Mouse (Mus musculus): ENCODE measurements around the gene Ethe1.

GRCm38 (mm10) chr7:24640450-24640849 lies 53.1 kb downstream of the Ethe1 start:
- TF ChIP-seq POLR2A (IDR thresholded peaks at IDR 0.05; ENCODE audit: borderline replicate concordance, low read depth, low read length) (no peak), CTCF (IDR thresholded peaks at IDR 0.05; ENCODE audit: low read depth, low read length) (no peak)

Measured in bone marrow macrophage, adult 2 months (primary cell).